Mouse (Mus musculus) skeletal muscle tissue, adult 2 months (tissue): ENCODE measurements around the gene Brpf3.
A peak's percentile ranks its signal among the peaks of the same experiment; 100 is the strongest.
"Not testable (repeated sequence)": the region's sequence is repeated elsewhere in the genome, so short reads cannot be mapped to it uniquely, and the experiment has no call there.

Experiments used
- DNase-seq: peaks from one replicate; pipeline ENCODE4 v3.0.0-alpha.2; 2012; ENCODE audit warnings: low read depth, low spot score

Gene Brpf3

GRCm38 (mm10) chr17:28827665-28828231 lies 26.9 kb downstream of the Brpf3 start:
- DNase-seq = no peak

- no peak for DNase-seq
These were observed 28.2 kb downstream of the Brpf3 start for GRCm38 (mm10) chr17:28829120-28829519.

GRCm38 (mm10) chr17:28831065-28831464 lies 30.2 kb downstream of the Brpf3 start:
- peak; percentile 30 for DNase-seq

- DNase-seq = no peak
These were observed 31.1 kb downstream of the Brpf3 start for GRCm38 (mm10) chr17:28832040-28832439.

GRCm38 (mm10) chr17:28832875-28833274 lies 32.0 kb downstream of the Brpf3 start:
- DNase-seq = no peak

GRCm38 (mm10) chr17:28834676-28835075 lies 33.8 kb downstream of the Brpf3 start:
- DNase-seq = peak; percentile 50

- no peak for DNase-seq
These were observed 37.0 kb downstream of the Brpf3 start for GRCm38 (mm10) chr17:28837840-28838239.

GRCm38 (mm10) chr17:28841947-28842346 lies 41.1 kb downstream of the Brpf3 start:
- DNase-seq = not testable (repeated sequence)

GRCm38 (mm10) chr17:28843665-28844064 lies 42.8 kb downstream of the Brpf3 start:
- DNase-seq = no peak

GRCm38 (mm10) chr17:28846974-28847617 lies 46.2 kb downstream of the Brpf3 start:
- no peak for DNase-seq

GRCm38 (mm10) chr17:28850511-28850910 lies 49.6 kb downstream of the Brpf3 start:
- DNase-seq = no peak

- no peak for DNase-seq
These were observed 53.5 kb downstream of the Brpf3 start for GRCm38 (mm10) chr17:28854377-28854776.

- no peak for DNase-seq
These were observed 54.4 kb downstream of the Brpf3 start for GRCm38 (mm10) chr17:28855166-28855885.

GRCm38 (mm10) chr17:28856030-28856429 lies 55.1 kb downstream of the Brpf3 start:
- no peak for DNase-seq

- DNase-seq = no peak
These were observed 57.3 kb downstream of the Brpf3 start, which contains the start of gene Pnpla1 for GRCm38 (mm10) chr17:28858205-28858604. Gene Pnpla1 (plus strand): TSS chr17:28858411.

GRCm38 (mm10) chr17:28863926-28864325 lies 63.0 kb downstream of the Brpf3 start:
- no peak for DNase-seq

GRCm38 (mm10) chr17:28864464-28864863 lies 63.6 kb downstream of the Brpf3 start:
- no peak for DNase-seq

- DNase-seq = no peak
These were observed 66.0 kb downstream of the Brpf3 start for GRCm38 (mm10) chr17:28866921-28867320.

GRCm38 (mm10) chr17:28867381-28867780 lies 66.5 kb downstream of the Brpf3 start:
- DNase-seq = no peak

- DNase-seq = no peak
These were observed 68.7 kb downstream of the Brpf3 start for GRCm38 (mm10) chr17:28869412-28870110.

- no peak for DNase-seq
These were observed 69.5 kb downstream of the Brpf3 start for GRCm38 (mm10) chr17:28870435-28870834.

GRCm38 (mm10) chr17:28871831-28872230 lies 70.9 kb downstream of the Brpf3 start:
- DNase-seq = no peak
